Mouse (Mus musculus) bone marrow, adult 2 months (tissue): Measurements from ENCODE around the gene Arhgef17. TPM values are rescaled to one million over a fixed set of nuclear protein-coding genes. Genes with fewer than 3 reads are reported as not detected.

Experiments used
- H3K27ac ChIP-seq: fragments of 200-500 bp; 2 replicates; pipeline ENCODE4 v1.5.1; 2012; ENCODE audit warnings: low read depth, mild to moderate bottlenecking, control low read depth, inconsistent platforms, low read length; ENCODE audit not compliant: control insufficient read depth, poor library complexity, insufficient read depth
- H3K4me1 ChIP-seq: fragments of 200-500 bp; 2 replicates; pipeline ENCODE4 v1.6.1; 2011; ENCODE audit warnings: low read length; ENCODE audit not compliant: control insufficient read depth, insufficient read depth
- H3K4me3 ChIP-seq: fragments of 200-500 bp; replicated peaks from 2 replicates; pipeline ENCODE3; 2011; ENCODE audit warnings: mild to moderate bottlenecking, low read depth, low read length, control low read depth; ENCODE audit not compliant: control insufficient read depth
- CTCF ChIP-seq: fragments of 200-500 bp; IDR thresholded peaks from 2 replicates; pipeline ENCODE4 v1.5.1; 2011; ENCODE audit warnings: low read length, control low read depth; ENCODE audit not compliant: control insufficient read depth, insufficient read depth
- POLR2A ChIP-seq: fragments of 200-500 bp; IDR thresholded peaks from 2 replicates; pipeline ENCODE4 v1.6.1; 2011; ENCODE audit warnings: low read depth, mild to moderate bottlenecking, control low read depth, low read length, borderline replicate concordance; ENCODE audit not compliant: control insufficient read depth
- WGBS: fragments of 180-500 bp; shearing (Covaris S2); methylation state at CpG from one replicate; pipeline ENCODE4 v1.1.7; 2018; 5-methylcytosine and 5-hydroxymethylcytosine counted together
- polyA plus RNA-seq: library from polyadenylated mRNA; stranded (reverse); fragments of >200 nt; gene quantifications from 2 replicates; pipeline ENCODE4 v1.2.4, GENCODE M21; 2011; ENCODE audit warnings: low replicate concordance; ENCODE audit not compliant: missing spikeins, insufficient read depth, insufficient read length

Gene Arhgef17
- 2.6 and 8.9 TPM in 2 replicates for polyA plus RNA-seq

GRCm38 (mm10) chr7:100931926-100932480 is at the start of gene Arhgef17:
Arhgef17 (minus strand) TSS chr7:100932107.
- H3K27ac ChIP-seq = peak within 1 kb of the TSS; percentile 13; the same call in 1 of the 2 replicates

DNA sequence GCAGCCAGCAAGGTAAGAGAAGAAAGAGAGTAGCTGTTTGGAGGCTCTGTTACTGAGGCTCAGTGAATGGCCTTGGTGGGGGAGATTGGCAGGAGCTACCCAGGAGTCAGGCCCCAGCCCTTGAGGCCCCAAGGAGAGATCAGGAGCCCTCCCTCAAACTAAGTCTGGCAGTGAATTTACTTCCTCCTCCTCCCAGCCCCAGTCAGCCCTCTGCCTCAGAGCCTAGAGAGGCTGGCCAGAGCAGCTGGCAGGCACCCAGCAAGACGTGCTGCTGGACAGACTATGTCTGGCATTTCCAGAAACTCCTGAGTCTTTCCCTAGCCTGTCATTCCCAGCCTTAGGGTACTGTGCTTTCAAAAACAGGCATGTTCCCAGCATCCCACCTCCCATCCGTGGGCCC is 47.3 kb upstream of the Arhgef17 start:
- TF ChIP-seq CTCF (no peak), POLR2A (no peak)
- H3K27ac ChIP-seq = no peak overlapping the region
- no peak overlapping the region for H3K4me3 ChIP-seq
- no peaks in the 10 kb centered on the region; the same call in 1 of the 2 replicates for H3K4me1 ChIP-seq
- 38% methylated on average over 2 of the region's 2 CpGs for WGBS

More at GRCm38 (mm10) chr7:100931926-100932480, at the start of gene Arhgef17:
- 1% methylated on average over 35 of the region's 35 CpGs for WGBS
- peak within 1 kb of the TSS; percentile 57 for H3K4me3 ChIP-seq
- no peak for TF ChIP-seq CTCF
- no peak for TF ChIP-seq POLR2A
- H3K4me1 ChIP-seq = no peaks in the 10 kb centered on the region

DNA sequence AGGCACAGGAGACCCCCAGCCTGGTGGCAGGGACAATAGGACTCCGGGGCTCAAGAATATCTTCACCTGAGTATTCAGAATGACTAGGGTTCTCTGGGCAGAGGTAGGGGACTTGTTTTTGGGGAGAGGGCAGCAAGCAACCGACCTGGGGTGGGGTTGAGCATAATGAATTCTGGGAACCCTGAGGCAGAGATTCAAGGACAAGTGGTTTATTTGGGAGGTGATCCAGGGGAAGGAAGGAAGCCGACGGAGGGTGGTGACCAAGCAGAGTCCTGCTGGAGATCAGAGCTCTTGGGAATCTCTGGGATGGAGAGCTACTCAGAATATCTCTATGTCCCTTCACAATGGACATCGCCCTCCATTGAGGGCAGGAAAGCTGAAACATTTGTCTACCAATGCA is 46.3 kb upstream of the Arhgef17 start:
- 82% methylated on average over 5 of the region's 5 CpGs for WGBS
- TF ChIP-seq POLR2A (no peak), CTCF (no peak)
- Histone ChIP-seq H3K27ac (no peak overlapping the region), H3K4me3 (no peak overlapping the region), H3K4me1 (no peaks in the 10 kb centered on the region; the same call in 1 of the 2 replicates)

DNA sequence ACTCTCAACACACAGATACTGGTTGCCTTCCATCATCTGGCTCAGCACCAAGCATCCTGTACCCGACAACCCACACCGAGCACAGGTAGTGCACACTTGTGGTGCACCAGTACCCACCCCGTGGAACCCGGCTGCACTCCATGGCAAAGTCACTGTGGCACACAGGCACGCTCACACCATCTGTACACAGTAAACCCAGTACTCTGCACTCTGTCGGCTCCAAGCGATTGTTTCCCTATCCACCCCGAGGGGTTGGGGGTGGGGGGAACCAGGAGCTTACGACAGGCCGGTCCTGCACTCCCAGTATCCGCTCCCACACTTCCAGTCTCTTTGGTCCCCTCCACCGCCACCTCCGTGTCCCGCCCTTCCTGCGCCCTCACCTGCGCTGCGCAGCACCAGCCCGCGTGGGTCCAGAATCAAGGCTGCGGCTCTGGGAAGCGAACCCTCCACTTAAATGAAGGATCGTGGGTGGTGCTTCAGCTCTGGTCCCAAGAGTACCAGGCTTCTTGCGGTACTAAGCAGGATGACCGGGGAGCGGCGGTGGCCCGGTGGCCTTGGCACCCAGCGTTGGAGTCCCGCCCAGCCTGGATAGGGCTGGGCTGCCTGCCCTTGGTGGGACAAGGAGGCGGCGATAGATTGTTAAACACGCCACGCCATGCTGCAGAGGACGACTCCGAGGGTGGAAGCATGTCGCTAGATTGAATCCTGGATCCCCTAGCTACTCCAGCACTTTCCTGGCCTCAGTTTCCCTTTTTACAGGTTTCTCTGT is 42.4 kb upstream of the Arhgef17 start, which contains the start of gene P2ry6:
Gene P2ry6, minus strand, starts transcription at position 515 of the 769 bp plus-strand sequence.
- H3K4me1 ChIP-seq = no peaks in the 10 kb centered on the region
- TF ChIP-seq POLR2A (no peak), CTCF (no peak)
- no peak within 1 kb of the TSS for H3K27ac ChIP-seq
- 19% methylated on average over 36 of the region's 36 CpGs for WGBS
- no peak within 1 kb of the TSS for H3K4me3 ChIP-seq

DNA sequence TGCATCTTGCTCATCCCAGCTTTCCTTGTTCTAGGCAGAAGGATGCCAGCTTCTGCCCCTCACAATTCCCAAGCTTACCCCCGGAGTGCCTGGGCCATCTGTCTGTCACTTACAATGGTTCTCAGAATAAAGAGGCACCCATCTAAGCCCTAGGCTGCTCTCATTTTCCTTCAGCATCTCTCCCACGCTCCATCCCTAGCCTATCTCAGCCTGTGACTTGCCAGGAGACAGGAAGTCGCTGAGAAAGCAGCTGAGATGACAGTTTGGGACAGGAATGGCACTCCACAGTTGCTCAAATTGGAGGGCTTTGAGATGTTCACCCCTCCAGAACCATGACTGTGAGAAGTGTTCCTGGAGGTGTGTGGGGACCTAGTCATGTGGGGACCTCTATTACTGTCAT is 41.0 kb upstream of the Arhgef17 start:
- Histone ChIP-seq H3K4me3 (no peak overlapping the region), H3K4me1 (no peaks in the 10 kb centered on the region), H3K27ac (no peak overlapping the region)
- 66% methylated on average over 3 of the region's 3 CpGs for WGBS
- TF ChIP-seq POLR2A = no peak
- TF ChIP-seq CTCF = no peak

- TF ChIP-seq POLR2A (no peak), CTCF (no peak)
These were observed 37.2 kb upstream of the Arhgef17 start for GRCm38 (mm10) chr7:100968874-100969659.

GRCm38 (mm10) chr7:100968376-100968775 is 36.5 kb upstream of the Arhgef17 start:
- Histone ChIP-seq H3K27ac (no peak overlapping the region), H3K4me3 (no peak overlapping the region), H3K4me1 (peaks cover 3% of the 10 kb centered on the region)
- 80% methylated on average over 6 of the region's 6 CpGs for WGBS
- no peak for TF ChIP-seq POLR2A
- no peak for TF ChIP-seq CTCF

More at GRCm38 (mm10) chr7:100968874-100969659, 37.2 kb upstream of the Arhgef17 start:
- H3K27ac ChIP-seq = no peak overlapping the region
- peaks cover under 1% of the 10 kb centered on the region for H3K4me1 ChIP-seq
- WGBS = 63% methylated on average over 10 of the region's 10 CpGs
- no peak overlapping the region for H3K4me3 ChIP-seq

DNA sequence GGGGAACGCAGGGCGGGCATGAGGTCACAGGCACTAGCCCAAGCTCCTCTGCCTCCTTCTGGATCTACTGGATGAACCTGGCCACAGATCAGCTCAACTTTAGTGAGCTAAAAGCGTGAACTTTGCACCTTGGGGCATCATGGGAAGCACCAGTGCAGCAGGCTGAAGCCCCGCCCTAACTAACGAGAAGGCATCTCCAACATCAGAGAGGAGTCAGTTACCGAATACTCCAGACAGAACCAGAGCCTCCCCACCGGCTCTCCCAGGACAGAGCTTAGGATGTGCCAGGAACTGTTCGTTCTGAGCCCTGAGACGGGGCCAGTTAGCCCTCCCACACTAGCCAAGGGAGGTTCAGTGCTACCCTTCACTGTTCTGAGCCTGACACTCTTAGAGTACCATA is 35.9 kb upstream of the Arhgef17 start:
- Histone ChIP-seq H3K4me1 (peaks cover 3% of the 10 kb centered on the region), H3K27ac (no peak overlapping the region), H3K4me3 (no peak overlapping the region)
- 80% methylated on average over 9 of the region's 9 CpGs for WGBS
- TF ChIP-seq POLR2A = no peak
- no peak for TF ChIP-seq CTCF
